8 mouse cellular contexts compared by ENCODE assay signal in genomic region chr2:60354541-60355387, GRCm38 (mm10). TPM values are rescaled to one million over a fixed set of nuclear protein-coding genes. Genes with fewer than 3 reads are reported as not detected.
DNase-seq lines count a peak whose midpoint lies in the region; ATAC-seq and TF ChIP-seq lines count a peak whose summit lies in the region.

No protein-coding gene starts in this region.

- no peak for ATAC-seq in embryonic facial prominence, embryonic 15.5 days (ENCODE audit: insufficient number of reproducible peaks, low FRiP score, low TSS enrichment, low read depth)
- ATAC-seq in liver, embryonic 11.5 days (replicated peaks; ENCODE audit: low FRiP score): no peak
- 0 out of 2 replicates have a peak, but pooled peaks have one; percentile 34 for ATAC-seq in neural tube, embryonic 14.5 days (ENCODE audit: low read depth)
- ATAC-seq in cerebellum, adult (ENCODE audit: insufficient number of reproducible peaks, low FRiP score, low TSS enrichment): no peak

- peak; percentile 21; the same call in 1 of the 2 replicates for TF ChIP-seq CTCF in layer of hippocampus, adult 2 months (conservative IDR thresholded peaks at IDR 0.05)

- no peak overlapping the region for H3K9ac ChIP-seq in embryonic facial prominence, embryonic 15.5 days
- no peak overlapping the region for H3K9ac ChIP-seq in liver, embryonic 11.5 days (ENCODE audit: low read depth, low read length)
- no peak overlapping the region for H3K9ac ChIP-seq in neural tube, embryonic 14.5 days (replicated peaks; ENCODE audit: low read depth, low read length)

- H3K27ac ChIP-seq in layer of hippocampus, adult 2 months: peak overlapping the region; percentile 59; the same call in 1 of the 2 replicates
- no peak overlapping the region for H3K27ac ChIP-seq in embryonic facial prominence, embryonic 15.5 days (replicated peaks)
- no peak overlapping the region for H3K27ac ChIP-seq in liver, embryonic 11.5 days (ENCODE audit: low read depth, low read length)
- no peak overlapping the region for H3K27ac ChIP-seq in neural tube, embryonic 14.5 days (ENCODE audit: low read depth, low read length)

- 0 out of 2 replicates have a peak, but pooled peaks cover 8% of the 10 kb centered on the region for H3K4me1 ChIP-seq in embryonic facial prominence, embryonic 15.5 days
- H3K4me1 ChIP-seq in liver, embryonic 11.5 days (replicated peaks; ENCODE audit: control insufficient read depth, insufficient read depth, low read length): peaks cover 3% of the 10 kb centered on the region; the same call in 1 of the 2 replicates
- H3K4me1 ChIP-seq in neural tube, embryonic 14.5 days (ENCODE audit: control insufficient read depth, insufficient read depth, low read length): no peaks in the 10 kb centered on the region

- no peaks in the 10 kb centered on the region for H3K9me3 ChIP-seq in embryonic facial prominence, embryonic 15.5 days (replicated peaks)
- H3K9me3 ChIP-seq in liver, embryonic 11.5 days (ENCODE audit: control insufficient read depth, low read length): no peaks in the 10 kb centered on the region
- H3K9me3 ChIP-seq in neural tube, embryonic 14.5 days (ENCODE audit: control insufficient read depth, low read length): no peaks in the 10 kb centered on the region

- no peak for DNase-seq in layer of hippocampus, adult 2 months (ENCODE audit: low spot score in 2 of 2)
- DNase-seq in layer of hippocampus, postnatal 14 days (ENCODE audit: low spot score in 2 of 2): no peak
- no peak for DNase-seq in liver, embryonic 11.5 days (ENCODE audit: low spot score)
- DNase-seq in thymus, postnatal 4 days: no peak
- no peak for DNase-seq in cerebellum, adult 11-12 months

- peak overlapping the region; percentile 13; the same call in 1 of the 2 replicates for H3K4me3 ChIP-seq in layer of hippocampus, adult 2 months
- no peak overlapping the region for H3K4me3 ChIP-seq in embryonic facial prominence, embryonic 15.5 days (replicated peaks)
- no peak overlapping the region for H3K4me3 ChIP-seq in liver, embryonic 11.5 days (ENCODE audit: low read depth, low read length)
- no peak overlapping the region for H3K4me3 ChIP-seq in neural tube, embryonic 14.5 days (ENCODE audit: low read depth, low read length)

- WGBS in embryonic facial prominence, embryonic 15.5 days: 57% methylated on average over 18 of the region's 18 CpGs
- 66% methylated on average over 18 of the region's 18 CpGs for WGBS in liver, embryonic 11.5 days
- WGBS in neural tube, embryonic 14.5 days: 42% methylated on average over 18 of the region's 18 CpGs

- H3K27me3 ChIP-seq in embryonic facial prominence, embryonic 15.5 days: no peaks in the 10 kb centered on the region
- no peaks in the 10 kb centered on the region for H3K27me3 ChIP-seq in liver, embryonic 11.5 days (replicated peaks; ENCODE audit: control insufficient read depth, insufficient read depth, low read length)
- H3K27me3 ChIP-seq in neural tube, embryonic 14.5 days (ENCODE audit: control insufficient read depth, insufficient read depth, low read length): no peaks in the 10 kb centered on the region

- H3K4me2 ChIP-seq in embryonic facial prominence, embryonic 15.5 days (replicated peaks): peak overlapping the region; percentile 24; the same call in 1 of the 2 replicates
- H3K4me2 ChIP-seq in liver, embryonic 11.5 days: peak overlapping the region; percentile 26; the same call in 1 of the 2 replicates
- H3K4me2 ChIP-seq in neural tube, embryonic 14.5 days (ENCODE audit: low read depth, low read length): peak overlapping the region; percentile 25; the same call in 1 of the 2 replicates

- H3K36me3 ChIP-seq in embryonic facial prominence, embryonic 15.5 days: no peaks in the 10 kb centered on the region
- H3K36me3 ChIP-seq in liver, embryonic 11.5 days (ENCODE audit: control insufficient read depth, insufficient read depth, low read length): no peaks in the 10 kb centered on the region
- H3K36me3 ChIP-seq in neural tube, embryonic 14.5 days (ENCODE audit: control insufficient read depth, insufficient read depth, low read length): no peaks in the 10 kb centered on the region

RNA-seq across cellular contexts. Expression of gene Ly75, which starts 28.3 kb away (rescaled TPM):
- total RNA-seq in layer of hippocampus, adult 2 months (2021): under 1 TPM; 0.88 to 0.95 TPM
- 1 to 10 TPM; 5.3 to 6.6 TPM for total RNA-seq in layer of hippocampus, postnatal 14 days (2021)
- polyA plus RNA-seq in embryonic facial prominence, embryonic 15.5 days (2015; fragmentation: Nextera tagmentation; extraction: Ambion mirVana): 1.1 and 1.5 TPM in 2 replicates
- 8.5 and 9.3 TPM in 2 replicates for polyA plus RNA-seq in liver, embryonic 11.5 days (2014; fragmentation: Nextera tagmentation; extraction: Ambion mirVana)
- polyA plus RNA-seq in neural tube, embryonic 14.5 days (2014; fragmentation: Nextera tagmentation; extraction: Ambion mirVana): 1.2 TPM in 2 replicates
